In genomic region chr5:115391935-115392334, GRCm38 (mm10) we compare ENCODE assay signal across 31 mouse cellular contexts. TPM values are rescaled to one million over a fixed set of nuclear protein-coding genes. Genes with fewer than 3 reads are reported as not detected.
A peak's percentile ranks its signal among the peaks of the same experiment; 100 is the strongest.
DNase-seq lines count a peak whose midpoint lies in the region; ATAC-seq lines count a peak whose summit lies in the region.
"Had no signal": no experiment of that assay in that cellular context is flagged by ENCODE, and none has a peak within 500 bp of the region (broad histone marks: within the 10 kb centered on the region; RNA-seq: fewer than 3 reads in every experiment).

No protein-coding gene starts in this region.

- no peak overlapping the region for H3K9ac ChIP-seq in forebrain, embryonic 14.5 days (ENCODE audit: low read length)
- no peak overlapping the region for H3K9ac ChIP-seq in forebrain, embryonic 15.5 days (replicated peaks)
- no peak overlapping the region for H3K9ac ChIP-seq in kidney, embryonic 15.5 days
- peak overlapping the region; percentile 2; the same call in 1 of the 2 replicates for H3K9ac ChIP-seq in embryonic facial prominence, embryonic 14.5 days (ENCODE audit: low read depth, low read length)
- H3K9ac ChIP-seq: hindbrain, embryonic 13.5 days; liver, embryonic 12.5 days; liver, postnatal 0 days; neural tube, embryonic 12.5 days had no signal

- no peak for ATAC-seq in forebrain, embryonic 14.5 days
- ATAC-seq in forebrain, embryonic 15.5 days (replicated peaks) = no peak
- ATAC-seq in kidney, embryonic 15.5 days (replicated peaks; ENCODE audit: low FRiP score) = no peak
- ATAC-seq in embryonic facial prominence, embryonic 14.5 days (ENCODE audit: low read depth) = peak; percentile 38; the same call in 1 of the 2 replicates
- ATAC-seq: inflammation-experienced regulatory T-cells, adult 6 months; liver, embryonic 12.5 days; liver, postnatal 0 days; Patski had no signal

- H3K27me3 ChIP-seq in forebrain, embryonic 14.5 days (replicated peaks; ENCODE audit: control insufficient read depth, insufficient read depth, low read length) = no peaks in the 10 kb centered on the region
- no peaks in the 10 kb centered on the region for H3K27me3 ChIP-seq in forebrain, embryonic 15.5 days
- H3K27me3 ChIP-seq in kidney, embryonic 15.5 days = no peaks in the 10 kb centered on the region
- H3K27me3 ChIP-seq in embryonic facial prominence, embryonic 10.5 days (replicated peaks; ENCODE audit: low read depth, poor library complexity, severe bottlenecking) = peaks cover 16% of the 10 kb centered on the region; the same call in 1 of the 2 replicates
- no peaks in the 10 kb centered on the region for H3K27me3 ChIP-seq in embryonic facial prominence, embryonic 14.5 days (replicated peaks; ENCODE audit: control insufficient read depth, insufficient read depth, low read length)
- H3K27me3 ChIP-seq: hindbrain, embryonic 13.5 days; neural tube, embryonic 12.5 days; Patski had no signal

- H3K4me3 ChIP-seq in forebrain, embryonic 14.5 days (ENCODE audit: low read depth, low read length) = no peak overlapping the region
- H3K4me3 ChIP-seq in forebrain, embryonic 15.5 days = no peak overlapping the region
- H3K4me3 ChIP-seq in kidney, embryonic 15.5 days (replicated peaks) = no peak overlapping the region
- H3K4me3 ChIP-seq in embryonic facial prominence, embryonic 10.5 days = no peak overlapping the region
- H3K4me3 ChIP-seq in embryonic facial prominence, embryonic 14.5 days (ENCODE audit: low read depth, low read length) = no peak overlapping the region
- H3K4me3 ChIP-seq: gastrocnemius, adult 2 months; heart, adult 2 months; hindbrain, embryonic 13.5 days; liver, embryonic 12.5 days; myocyte; neural tube, embryonic 12.5 days had no signal

- no peaks in the 10 kb centered on the region for H3K9me3 ChIP-seq in forebrain, embryonic 14.5 days (replicated peaks; ENCODE audit: control insufficient read depth, low read length)
- H3K9me3 ChIP-seq in forebrain, embryonic 15.5 days = no peaks in the 10 kb centered on the region
- H3K9me3 ChIP-seq in kidney, embryonic 15.5 days (replicated peaks) = no peaks in the 10 kb centered on the region
- H3K9me3 ChIP-seq in embryonic facial prominence, embryonic 10.5 days = no peaks in the 10 kb centered on the region
- H3K9me3 ChIP-seq in embryonic facial prominence, embryonic 14.5 days (ENCODE audit: control insufficient read depth, low read length) = no peaks in the 10 kb centered on the region
- H3K9me3 ChIP-seq: hindbrain, embryonic 13.5 days; liver, embryonic 12.5 days; neural tube, embryonic 12.5 days had no signal

- H3K4me2 ChIP-seq in forebrain, embryonic 14.5 days (ENCODE audit: low read length) = no peak overlapping the region
- no peak overlapping the region for H3K4me2 ChIP-seq in forebrain, embryonic 15.5 days (replicated peaks)
- no peak overlapping the region for H3K4me2 ChIP-seq in kidney, embryonic 15.5 days
- H3K4me2 ChIP-seq in embryonic facial prominence, embryonic 14.5 days (ENCODE audit: low read depth, low read length) = 0 out of 2 replicates have a peak overlapping the region, but pooled peaks have one; percentile 4
- H3K4me2 ChIP-seq: hindbrain, embryonic 13.5 days; liver, embryonic 12.5 days; neural tube, embryonic 12.5 days had no signal

- 0 out of 2 replicates have a peak overlapping the region, but pooled peaks have one; percentile 6 for H3K27ac ChIP-seq in forebrain, embryonic 14.5 days (ENCODE audit: low read depth, low read length)
- H3K27ac ChIP-seq in forebrain, embryonic 15.5 days (replicated peaks) = no peak overlapping the region
- H3K27ac ChIP-seq in kidney, embryonic 15.5 days = peak overlapping the region; percentile 20; the same call in 1 of the 2 replicates
- H3K27ac ChIP-seq in embryonic facial prominence, embryonic 10.5 days (replicated peaks) = peak overlapping the region; percentile 75
- peak overlapping the region; percentile 71; the same call in 1 of the 2 replicates for H3K27ac ChIP-seq in embryonic facial prominence, embryonic 14.5 days (replicated peaks; ENCODE audit: low read depth, low read length)
- H3K27ac ChIP-seq: gastrocnemius, adult 2 months; heart, adult 2 months; hindbrain, embryonic 13.5 days; liver, embryonic 12.5 days; neural tube, embryonic 12.5 days had no signal

- DNase-seq in forebrain, embryonic 14.5 days (ENCODE audit: low spot score) = no peak
- no peak for DNase-seq in kidney, postnatal 14 days
- no peak for DNase-seq in embryonic facial prominence, embryonic 10.5 days (ENCODE audit: low spot score)
- DNase-seq in embryonic facial prominence, embryonic 14.5 days (ENCODE audit: low spot score) = peak; percentile 64
- DNase-seq in thymus, postnatal 36 days = no peak
- DNase-seq in adrenal gland, adult 18-20 months (ENCODE audit: low spot score in 2 of 2) = no peak
- DNase-seq: adrenal gland, postnatal 25 days; cerebellum, adult 18-20 months; cerebellum, postnatal 10 days; gastrocnemius, adult 2 months; gastrocnemius, postnatal 36 days; heart, adult 2 months; heart, postnatal 14 days; kidney, adult 11 months; layer of hippocampus, postnatal 36 days; left cerebral cortex, postnatal 4 days; liver, postnatal 0 days; lung, postnatal 36 days; right cerebral cortex, adult 18-20 months; spleen, adult 18-20 months; thymus, postnatal 14 days had no signal

- H3K4me1 ChIP-seq in forebrain, embryonic 14.5 days (ENCODE audit: control insufficient read depth, insufficient read depth, low read length) = peaks cover 3% of the 10 kb centered on the region; the same call in 1 of the 2 replicates
- peaks cover 8% of the 10 kb centered on the region for H3K4me1 ChIP-seq in forebrain, embryonic 15.5 days
- H3K4me1 ChIP-seq in kidney, embryonic 15.5 days = peaks cover 32% of the 10 kb centered on the region
- H3K4me1 ChIP-seq in embryonic facial prominence, embryonic 10.5 days = peaks cover 42% of the 10 kb centered on the region
- H3K4me1 ChIP-seq in embryonic facial prominence, embryonic 14.5 days (ENCODE audit: control insufficient read depth, insufficient read depth, low read length) = no peaks in the 10 kb centered on the region
- H3K4me1 ChIP-seq: liver, embryonic 12.5 days had no signal

- H3K36me3 ChIP-seq in forebrain, embryonic 14.5 days (ENCODE audit: control insufficient read depth, insufficient read depth, low read length) = no peaks in the 10 kb centered on the region
- H3K36me3 ChIP-seq in forebrain, embryonic 15.5 days = no peaks in the 10 kb centered on the region
- H3K36me3 ChIP-seq in kidney, embryonic 15.5 days = no peaks in the 10 kb centered on the region
- H3K36me3 ChIP-seq in embryonic facial prominence, embryonic 10.5 days (replicated peaks) = no peaks in the 10 kb centered on the region
- H3K36me3 ChIP-seq in embryonic facial prominence, embryonic 14.5 days (ENCODE audit: control insufficient read depth, insufficient read depth, low read length) = no peaks in the 10 kb centered on the region
- H3K36me3 ChIP-seq: hindbrain, embryonic 13.5 days; liver, embryonic 12.5 days; neural tube, embryonic 12.5 days had no signal

- 23% methylated on average over 9 of the region's 9 CpGs for WGBS in forebrain, embryonic 14.5 days
- 19% methylated on average over 9 of the region's 9 CpGs for WGBS in forebrain, embryonic 15.5 days
- 16% methylated on average over 9 of the region's 9 CpGs for WGBS in kidney, embryonic 15.5 days
- 27% methylated on average over 9 of the region's 9 CpGs for WGBS in embryonic facial prominence, embryonic 10.5 days
- 20% methylated on average over 9 of the region's 9 CpGs for WGBS in embryonic facial prominence, embryonic 14.5 days

RNA-seq across cellular contexts. Expression of gene Msi1, which starts 37.5 kb away (rescaled TPM):
- 63.3 and 69.4 TPM in 2 replicates for polyA plus RNA-seq in forebrain, embryonic 14.5 days (2014; fragmentation: Nextera tagmentation; extraction: Ambion mirVana)
- 70.0 and 75.8 TPM in 2 replicates for polyA plus RNA-seq in forebrain, embryonic 15.5 days (2015; fragmentation: Nextera tagmentation; extraction: Ambion mirVana)
- 21.1 and 22.0 TPM in 2 replicates for polyA plus RNA-seq in kidney, embryonic 15.5 days (2015; fragmentation: Nextera tagmentation; extraction: Ambion mirVana)
- 86.3 and 111 TPM in 2 replicates for polyA plus RNA-seq in embryonic facial prominence, embryonic 10.5 days (2016; fragmentation: Nextera tagmentation; extraction: Ambion mirVana)
- 16.0 and 16.2 TPM in 2 replicates for polyA plus RNA-seq in embryonic facial prominence, embryonic 14.5 days (2014; fragmentation: Nextera tagmentation; extraction: Ambion mirVana)
- total RNA-seq in adrenal gland, adult 18-20 months (2021) = 10 to 100 TPM; 12.4 to 20.8 TPM
- total RNA-seq: common myeloid progenitor, adult 5-6 weeks; megakaryocyte, adult 5-6 weeks had no signal
- polyA plus RNA-seq: inflammation-experienced regulatory T-cells, adult 6 months had no signal

RNA-seq across cellular contexts. Expression of gene Cox6a1, which starts 43.2 kb away (rescaled TPM):
- polyA plus RNA-seq in forebrain, embryonic 14.5 days (2014; fragmentation: Nextera tagmentation; extraction: Ambion mirVana) = 1,083 and 1,200 TPM in 2 replicates
- polyA plus RNA-seq in forebrain, embryonic 15.5 days (2015; fragmentation: Nextera tagmentation; extraction: Ambion mirVana) = 968 and 991 TPM in 2 replicates
- polyA plus RNA-seq in kidney, embryonic 15.5 days (2015; fragmentation: Nextera tagmentation; extraction: Ambion mirVana) = 981 and 995 TPM in 2 replicates
- 716 and 739 TPM in 2 replicates for polyA plus RNA-seq in embryonic facial prominence, embryonic 10.5 days (2016; fragmentation: Nextera tagmentation; extraction: Ambion mirVana)
- 833 and 912 TPM in 2 replicates for polyA plus RNA-seq in embryonic facial prominence, embryonic 14.5 days (2014; fragmentation: Nextera tagmentation; extraction: Ambion mirVana)
- total RNA-seq in adrenal gland, adult 18-20 months (2021) = 1,000 to 10,000 TPM; 1,252 to 1,785 TPM

RNA-seq across cellular contexts. Expression of gene Triap1, which starts 50.9 kb away (rescaled TPM):
- 56.4 and 57.6 TPM in 2 replicates for polyA plus RNA-seq in forebrain, embryonic 14.5 days (2014; fragmentation: Nextera tagmentation; extraction: Ambion mirVana)
- 60.5 and 64.3 TPM in 2 replicates for polyA plus RNA-seq in forebrain, embryonic 15.5 days (2015; fragmentation: Nextera tagmentation; extraction: Ambion mirVana)
- 56.2 and 58.2 TPM in 2 replicates for polyA plus RNA-seq in kidney, embryonic 15.5 days (2015; fragmentation: Nextera tagmentation; extraction: Ambion mirVana)
- 54.2 and 55.7 TPM in 2 replicates for polyA plus RNA-seq in embryonic facial prominence, embryonic 10.5 days (2016; fragmentation: Nextera tagmentation; extraction: Ambion mirVana)
- polyA plus RNA-seq in embryonic facial prominence, embryonic 14.5 days (2014; fragmentation: Nextera tagmentation; extraction: Ambion mirVana) = 48.5 and 51.3 TPM in 2 replicates
- total RNA-seq in adrenal gland, adult 18-20 months (2021) = 10 to 100 TPM; 29.5 to 48.1 TPM

RNA-seq across cellular contexts. Expression of gene Gatc, which starts 51.0 kb away (rescaled TPM):
- 30.1 and 32.9 TPM in 2 replicates for polyA plus RNA-seq in forebrain, embryonic 14.5 days (2014; fragmentation: Nextera tagmentation; extraction: Ambion mirVana)
- polyA plus RNA-seq in forebrain, embryonic 15.5 days (2015; fragmentation: Nextera tagmentation; extraction: Ambion mirVana) = 33.6 and 36.6 TPM in 2 replicates
- 27.9 and 29.2 TPM in 2 replicates for polyA plus RNA-seq in kidney, embryonic 15.5 days (2015; fragmentation: Nextera tagmentation; extraction: Ambion mirVana)
- 34.8 and 38.0 TPM in 2 replicates for polyA plus RNA-seq in embryonic facial prominence, embryonic 10.5 days (2016; fragmentation: Nextera tagmentation; extraction: Ambion mirVana)
- 26.5 and 26.7 TPM in 2 replicates for polyA plus RNA-seq in embryonic facial prominence, embryonic 14.5 days (2014; fragmentation: Nextera tagmentation; extraction: Ambion mirVana)
- total RNA-seq in adrenal gland, adult 18-20 months (2021) = 10 to 100 TPM; 18.3 to 22.5 TPM
